Mouse (Mus musculus): ENCODE results near the gene Zfp414.
A peak's percentile ranks its signal among the peaks of the same experiment; 100 is the strongest.

The Zfp414 gene

DNA sequence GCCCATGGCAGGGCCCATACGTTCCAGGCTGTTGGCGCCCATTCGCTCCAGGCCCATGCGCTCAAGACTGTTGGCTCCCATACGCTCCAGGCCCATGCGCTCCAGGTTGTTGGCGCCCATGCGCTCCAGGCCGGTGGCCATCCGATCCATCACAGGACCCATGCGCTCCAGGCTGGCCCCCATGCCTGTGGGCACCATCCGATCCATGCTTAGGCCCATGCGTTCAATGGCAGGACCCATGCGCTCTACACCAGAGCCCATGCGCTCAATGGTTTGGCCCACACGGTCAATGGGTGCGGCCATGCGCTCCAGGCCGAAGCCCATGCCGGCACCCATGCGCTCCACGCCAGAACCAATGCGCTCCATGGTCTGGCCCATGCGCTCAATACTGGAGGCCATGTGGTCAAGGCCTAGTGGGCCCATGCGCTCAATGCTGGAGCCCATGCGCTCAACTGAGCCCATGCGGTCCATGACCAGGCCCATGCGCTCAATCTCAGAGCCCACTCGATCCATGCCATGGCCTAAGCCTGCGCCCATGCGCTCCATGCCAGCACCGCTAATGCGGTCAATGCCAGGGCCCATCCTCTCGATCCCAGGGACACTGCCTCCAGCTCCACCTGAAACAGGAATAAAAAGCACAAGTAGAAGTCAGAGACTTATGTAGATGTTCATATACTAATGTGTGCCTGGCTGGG, 21.0 kb downstream of the Zfp414 start:
- no peak for DNase-seq (ENCODE audit: inconsistent age in 2 of 2, low spot score in 1 of 2)

DNA sequence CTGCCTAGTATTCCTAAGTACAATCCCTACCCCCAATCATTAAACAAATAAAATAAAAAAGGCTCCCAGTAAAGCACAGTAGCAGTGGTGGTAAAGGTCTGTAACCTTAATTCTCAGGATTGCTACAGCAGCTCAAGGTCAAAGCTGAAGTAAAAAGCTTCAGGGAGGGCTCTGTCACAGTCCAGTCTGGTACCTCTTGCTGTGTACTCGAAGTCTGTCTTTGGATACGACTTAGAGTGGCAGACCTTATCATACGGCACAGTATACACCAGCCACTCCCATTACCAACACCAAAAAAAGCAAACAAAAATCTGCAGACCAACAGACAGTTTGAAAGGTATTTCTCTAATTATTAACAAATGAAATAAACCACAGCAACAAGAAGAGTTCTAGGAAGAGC, 37.9 kb downstream of the Zfp414 start:
- peak in 1 of 2 experiments; percentile 73 for DNase-seq (ENCODE audit: inconsistent age in 2 of 2, low spot score in 1 of 2)

DNA sequence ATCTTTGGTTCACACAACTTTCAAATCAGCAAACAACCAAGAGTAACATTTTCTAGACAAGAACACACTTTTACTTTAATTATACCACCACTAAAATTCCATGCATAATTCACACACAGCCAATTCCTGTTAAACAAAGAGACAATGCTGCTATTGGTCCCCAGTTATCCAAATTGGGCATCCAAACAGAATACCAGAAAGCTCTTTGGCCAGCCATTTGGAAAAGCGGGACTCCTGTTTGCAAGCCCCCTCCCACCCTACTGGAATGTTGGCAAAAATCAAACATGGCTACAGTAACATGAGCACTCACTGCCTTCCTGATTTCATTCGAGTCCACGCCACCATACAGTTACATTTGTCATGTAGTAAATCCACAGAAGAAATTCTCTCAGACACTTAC, 40.8 kb downstream of the Zfp414 start:
- no peak for DNase-seq (ENCODE audit: inconsistent age in 2 of 2, low spot score in 1 of 2)

DNA sequence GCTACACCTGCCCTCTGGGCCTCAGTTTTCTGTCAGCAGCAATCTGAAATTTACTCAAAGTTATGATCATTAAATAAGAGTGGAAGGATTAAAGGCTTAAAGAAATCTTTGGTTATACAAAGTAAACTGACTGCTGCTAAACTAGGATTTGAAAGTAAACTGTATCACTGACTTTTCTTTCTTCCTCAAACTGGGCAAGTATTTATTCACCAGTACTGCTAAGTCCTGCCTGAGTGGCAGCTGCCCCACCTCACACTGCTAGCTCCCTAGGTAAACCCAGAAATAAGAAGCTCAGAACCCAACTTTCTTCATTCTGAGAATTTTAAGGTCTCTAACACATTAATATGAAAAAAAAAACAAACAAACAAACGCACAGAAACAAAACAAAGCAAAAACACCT, 44.9 kb downstream of the Zfp414 start:
- DNase-seq (ENCODE audit: inconsistent age in 2 of 2, low spot score in 1 of 2): no peak

DNA sequence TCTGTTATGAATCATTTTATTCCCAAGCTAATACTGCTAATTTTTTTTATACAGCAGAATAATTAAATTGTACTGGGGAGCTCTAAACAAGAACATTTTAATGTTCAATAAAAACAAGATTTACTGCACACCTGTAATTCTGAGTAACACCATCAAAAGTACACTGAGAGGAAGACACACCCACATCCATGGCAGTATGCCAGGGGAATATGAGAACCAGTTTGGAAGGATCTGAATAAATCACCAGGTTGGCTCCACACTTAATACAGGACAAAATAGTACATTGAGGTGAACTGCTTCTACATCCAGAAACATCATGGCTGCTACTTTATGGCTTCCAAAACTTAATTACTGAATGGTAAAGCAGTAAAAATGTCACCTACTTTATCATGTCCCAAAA, 46.6 kb downstream of the Zfp414 start:
- DNase-seq (ENCODE audit: inconsistent age in 2 of 2, low spot score in 1 of 2): peak in 1 of 2 experiments; percentile 55

DNA sequence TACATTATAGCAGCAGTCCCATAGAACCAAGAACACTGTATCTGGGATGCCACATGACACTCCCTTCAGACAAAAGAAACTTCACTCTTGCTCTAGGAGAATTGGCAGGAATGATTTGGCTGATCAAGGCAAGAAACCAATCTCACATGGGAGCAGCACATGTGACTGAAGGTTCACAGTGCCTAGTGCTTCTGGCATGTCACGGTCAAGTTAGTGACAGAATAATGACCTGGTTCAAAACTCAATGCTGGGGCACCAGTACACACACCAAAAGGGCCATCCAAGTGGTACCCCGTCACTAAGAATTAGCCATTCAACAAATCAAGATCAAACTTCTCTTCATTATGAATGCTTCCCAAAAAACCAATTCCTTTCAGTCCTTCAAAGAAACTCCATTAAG, 47.2 kb downstream of the Zfp414 start:
- no peak for DNase-seq (ENCODE audit: inconsistent age in 2 of 2, low spot score in 1 of 2)

DNA sequence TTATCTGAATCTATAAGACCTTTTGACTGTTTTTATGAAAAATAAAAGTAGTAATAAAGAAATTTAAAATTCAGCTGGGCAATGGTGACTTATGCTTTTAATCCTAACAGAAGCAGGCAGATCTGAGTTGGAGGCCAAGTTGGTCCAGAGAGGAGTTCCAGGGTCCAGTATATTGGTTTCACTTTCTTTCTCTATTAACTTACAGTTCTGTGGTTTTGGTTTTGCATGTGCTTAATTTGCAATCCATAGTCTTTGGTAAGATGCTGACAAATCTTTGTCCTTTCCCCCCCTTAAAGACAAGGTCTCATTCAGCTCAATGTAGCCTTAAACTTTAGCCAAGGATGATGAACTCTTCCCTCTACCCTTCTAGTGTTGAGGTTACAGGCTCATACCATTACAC, 49.9 kb downstream of the Zfp414 start:
- DNase-seq (ENCODE audit: inconsistent age in 2 of 2, low spot score in 1 of 2): no peak

Data from adrenal gland, adult (tissue).